Mouse (Mus musculus): ENCODE results near the gene Tulp1. TPM values are rescaled to one million over a fixed set of nuclear protein-coding genes. Genes with fewer than 3 reads are reported as not detected.

Gene Tulp1
- polyA plus RNA-seq, 1 experiment from 2014 or later: 2.6 TPM

GRCm38 (mm10) chr17:28323786-28324185, 41.2 kb downstream of the Tulp1 start:
- Histone ChIP-seq H3K4me2 (ENCODE audit: low read depth, low read length, severe bottlenecking) (no peak overlapping the region), H3K9me3 (ENCODE audit: control insufficient read depth, low read length) (no peaks in the 10 kb centered on the region; the same call in 1 of the 2 replicates), H3K4me1 (replicated peaks; ENCODE audit: control insufficient read depth, insufficient read depth, low read length) (0 out of 2 replicates have a peak, but pooled peaks cover 5% of the 10 kb centered on the region), H3K27me3 (ENCODE audit: control insufficient read depth, insufficient read depth, low read length) (no peaks in the 10 kb centered on the region), H3K36me3 (ENCODE audit: control insufficient read depth, insufficient read depth, low read length) (no peaks in the 10 kb centered on the region; the same call in 1 of the 2 replicates), H3K27ac (ENCODE audit: low read depth, low read length) (no peak overlapping the region), H3K9ac (ENCODE audit: low read length) (no peak overlapping the region), H3K4me3 (ENCODE audit: low read depth, low read length) (no peak overlapping the region)
- WGBS: 84% methylated on average over 8 of the region's 8 CpGs
- ATAC-seq (replicated peaks; ENCODE audit: low FRiP score) (no peak), DNase-seq (ENCODE audit: low spot score) (no peak)

DNA sequence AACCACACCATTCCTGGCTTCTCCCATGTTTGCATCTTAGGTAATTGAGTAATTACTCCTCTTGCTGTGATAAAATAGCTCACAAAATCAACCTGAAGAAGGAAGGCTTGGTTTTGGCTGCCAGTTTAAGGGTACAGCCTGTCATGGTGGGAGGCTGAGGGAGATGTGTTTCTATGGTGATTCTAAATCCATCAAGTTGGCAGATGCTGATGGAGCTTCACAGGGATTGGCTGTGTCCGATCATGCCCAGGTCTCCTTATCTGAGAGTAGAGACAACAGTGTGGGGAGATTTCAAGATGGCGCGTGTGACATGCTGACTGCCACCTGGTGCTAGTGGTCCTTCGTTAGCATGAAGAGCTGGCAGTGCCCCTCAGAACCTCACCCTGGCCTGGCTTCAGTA, 43.3 kb downstream of the Tulp1 start:
- no peaks in the 10 kb centered on the region for H3K4me1 ChIP-seq (replicated peaks; ENCODE audit: control insufficient read depth, insufficient read depth, low read length)
- H3K9me3 ChIP-seq (ENCODE audit: control insufficient read depth, low read length): no peaks in the 10 kb centered on the region; the same call in 1 of the 2 replicates
- no peak overlapping the region for H3K9ac ChIP-seq (ENCODE audit: low read length)
- WGBS: 95% methylated on average over 4 of the region's 4 CpGs
- no peak overlapping the region for H3K4me2 ChIP-seq (ENCODE audit: low read depth, low read length, severe bottlenecking)
- DNase-seq (ENCODE audit: low spot score) (no peak), ATAC-seq (replicated peaks; ENCODE audit: low FRiP score) (no peak)
- H3K27ac ChIP-seq (ENCODE audit: low read depth, low read length): no peak overlapping the region
- H3K4me3 ChIP-seq (ENCODE audit: low read depth, low read length): no peak overlapping the region
- no peaks in the 10 kb centered on the region; the same call in 1 of the 2 replicates for H3K36me3 ChIP-seq (ENCODE audit: control insufficient read depth, insufficient read depth, low read length)
- H3K27me3 ChIP-seq (ENCODE audit: control insufficient read depth, insufficient read depth, low read length): no peaks in the 10 kb centered on the region

DNA sequence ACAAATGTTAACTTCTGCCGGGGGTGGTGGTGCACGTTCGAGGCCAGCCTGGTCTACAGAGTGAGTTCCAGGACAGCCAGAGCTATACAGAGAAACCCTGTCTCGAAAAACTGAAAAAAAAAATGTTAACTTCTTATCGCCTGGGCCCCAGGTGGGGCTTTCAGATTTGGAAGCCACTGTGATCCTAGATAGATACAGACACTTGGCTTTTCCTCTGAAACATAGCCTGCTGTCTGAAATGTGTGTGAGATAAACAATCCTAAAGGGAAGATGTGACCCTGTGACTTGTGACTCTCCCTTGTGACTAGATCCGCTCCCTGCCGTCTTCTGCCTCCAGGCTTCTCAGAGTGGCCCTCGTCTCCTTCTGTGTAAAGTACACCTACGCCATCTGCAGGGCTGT, 47.3 kb downstream of the Tulp1 start:
- ATAC-seq (replicated peaks; ENCODE audit: low FRiP score): no peak
- H3K27me3 ChIP-seq (ENCODE audit: control insufficient read depth, insufficient read depth, low read length): no peaks in the 10 kb centered on the region
- no peak overlapping the region for H3K9ac ChIP-seq (ENCODE audit: low read length)
- H3K36me3 ChIP-seq (ENCODE audit: control insufficient read depth, insufficient read depth, low read length): peaks cover 3% of the 10 kb centered on the region; the same call in 1 of the 2 replicates
- H3K4me1 ChIP-seq (replicated peaks; ENCODE audit: control insufficient read depth, insufficient read depth, low read length): peaks cover 7% of the 10 kb centered on the region
- H3K4me3 ChIP-seq (ENCODE audit: low read depth, low read length): no peak overlapping the region
- no peak overlapping the region for H3K4me2 ChIP-seq (ENCODE audit: low read depth, low read length, severe bottlenecking)
- H3K27ac ChIP-seq (ENCODE audit: low read depth, low read length): no peak overlapping the region
- DNase-seq (ENCODE audit: low spot score): no peak
- H3K9me3 ChIP-seq (ENCODE audit: control insufficient read depth, low read length): no peaks in the 10 kb centered on the region
- WGBS: 82% methylated on average over 9 of the region's 9 CpGs

DNA sequence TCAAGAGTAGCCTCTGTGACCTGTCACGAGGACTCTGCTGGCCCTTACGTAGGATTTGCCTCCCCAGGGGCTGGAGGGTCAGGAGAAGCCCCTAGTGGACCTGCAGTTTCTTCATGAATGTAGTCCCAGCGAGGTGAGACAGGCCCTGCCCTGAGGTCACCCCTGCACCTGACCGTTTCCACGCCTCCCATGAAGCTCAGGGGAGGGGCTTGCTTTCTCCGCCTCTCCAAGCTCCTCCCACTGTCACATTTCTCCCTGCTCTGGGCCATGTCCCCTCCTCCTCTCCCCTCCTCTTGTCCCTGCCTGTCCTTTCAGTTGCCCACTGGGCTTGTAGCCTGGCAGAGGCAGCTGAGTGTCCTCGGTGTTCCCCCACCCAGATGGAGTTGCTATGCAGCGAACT, 47.9 kb downstream of the Tulp1 start:
- ATAC-seq (replicated peaks; ENCODE audit: low FRiP score): no peak
- 58% methylated on average over 8 of the region's 8 CpGs for WGBS
- no peak overlapping the region for H3K27ac ChIP-seq (ENCODE audit: low read depth, low read length)

GRCm38 (mm10) chr17:28316476-28316875, 48.5 kb downstream of the Tulp1 start:
- Histone ChIP-seq H3K4me3 (ENCODE audit: low read depth, low read length) (no peak overlapping the region), H3K36me3 (ENCODE audit: control insufficient read depth, insufficient read depth, low read length) (peaks cover 3% of the 10 kb centered on the region; the same call in 1 of the 2 replicates), H3K9me3 (ENCODE audit: control insufficient read depth, low read length) (no peaks in the 10 kb centered on the region), H3K27me3 (ENCODE audit: control insufficient read depth, insufficient read depth, low read length) (no peaks in the 10 kb centered on the region), H3K4me2 (ENCODE audit: low read depth, low read length, severe bottlenecking) (no peak overlapping the region), H3K27ac (ENCODE audit: low read depth, low read length) (no peak overlapping the region), H3K9ac (ENCODE audit: low read length) (no peak overlapping the region), H3K4me1 (replicated peaks; ENCODE audit: control insufficient read depth, insufficient read depth, low read length) (peaks cover 7% of the 10 kb centered on the region)
- no peak for ATAC-seq (replicated peaks; ENCODE audit: low FRiP score)
- WGBS: 93% methylated on average over 9 of the region's 9 CpGs
- DNase-seq (ENCODE audit: low spot score): no peak

More for the DNA sequence above, 47.9 kb downstream of the Tulp1 start:
- Histone ChIP-seq H3K27me3 (ENCODE audit: control insufficient read depth, insufficient read depth, low read length) (no peaks in the 10 kb centered on the region), H3K9me3 (ENCODE audit: control insufficient read depth, low read length) (no peaks in the 10 kb centered on the region), H3K4me2 (ENCODE audit: low read depth, low read length, severe bottlenecking) (no peak overlapping the region), H3K36me3 (ENCODE audit: control insufficient read depth, insufficient read depth, low read length) (peaks cover 3% of the 10 kb centered on the region; the same call in 1 of the 2 replicates), H3K4me1 (replicated peaks; ENCODE audit: control insufficient read depth, insufficient read depth, low read length) (peaks cover 7% of the 10 kb centered on the region), H3K9ac (ENCODE audit: low read length) (no peak overlapping the region), H3K4me3 (ENCODE audit: low read depth, low read length) (no peak overlapping the region)
- DNase-seq (ENCODE audit: low spot score): no peak

DNA sequence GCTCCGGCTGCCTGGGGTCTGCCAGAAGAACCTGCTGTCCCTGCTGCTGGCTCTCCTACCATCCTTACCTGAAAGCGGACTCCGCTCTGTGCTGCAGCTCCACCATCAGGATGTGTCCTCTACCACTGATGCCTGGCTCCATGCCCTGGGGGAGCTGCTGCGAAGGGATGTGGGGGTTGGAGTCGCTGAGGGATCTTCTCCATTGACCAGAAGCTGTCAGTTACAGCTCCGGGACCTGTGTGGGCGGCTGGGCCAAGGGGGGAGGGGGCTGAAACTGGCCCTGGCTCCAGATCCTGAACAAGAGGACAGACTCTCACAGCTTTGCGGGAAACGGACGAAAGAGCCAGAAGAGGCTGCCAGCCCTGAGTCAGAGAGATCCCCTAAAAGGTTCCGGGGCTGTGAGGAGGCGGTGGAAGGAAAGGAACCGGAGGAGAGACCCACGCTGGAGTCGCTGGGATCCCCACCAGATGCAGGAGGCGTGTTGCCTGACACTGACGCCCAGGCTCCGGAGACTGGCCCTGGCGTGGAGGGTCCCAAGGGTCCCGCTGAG, 49.3 kb downstream of the Tulp1 start:
- Histone ChIP-seq H3K4me1 (replicated peaks; ENCODE audit: control insufficient read depth, insufficient read depth, low read length) (peaks cover 7% of the 10 kb centered on the region), H3K9me3 (ENCODE audit: control insufficient read depth, low read length) (no peaks in the 10 kb centered on the region), H3K4me2 (ENCODE audit: low read depth, low read length, severe bottlenecking) (no peak overlapping the region), H3K27ac (ENCODE audit: low read depth, low read length) (no peak overlapping the region), H3K4me3 (ENCODE audit: low read depth, low read length) (no peak overlapping the region), H3K9ac (ENCODE audit: low read length) (no peak overlapping the region; the same call in 1 of the 2 replicates), H3K36me3 (ENCODE audit: control insufficient read depth, insufficient read depth, low read length) (peaks cover 3% of the 10 kb centered on the region; the same call in 1 of the 2 replicates), H3K27me3 (ENCODE audit: control insufficient read depth, insufficient read depth, low read length) (no peaks in the 10 kb centered on the region)
- 86% methylated on average over 20 of the region's 20 CpGs for WGBS
- no peak for ATAC-seq (replicated peaks; ENCODE audit: low FRiP score)
- DNase-seq (ENCODE audit: low spot score): no peak

GRCm38 (mm10) chr17:28313880-28314225, 51.2 kb downstream of the Tulp1 start:
- peak overlapping the region; percentile 58 for H3K4me3 ChIP-seq (ENCODE audit: low read depth, low read length)
- 2% methylated on average over 11 of the region's 11 CpGs for WGBS
- H3K4me2 ChIP-seq (ENCODE audit: low read depth, low read length, severe bottlenecking): peak overlapping the region; percentile 84
- DNase-seq (ENCODE audit: low spot score) (no peak), ATAC-seq (replicated peaks; ENCODE audit: low FRiP score) (peak; percentile 6; the same call in 1 of the 2 replicates)
- peaks cover 7% of the 10 kb centered on the region for H3K4me1 ChIP-seq (replicated peaks; ENCODE audit: control insufficient read depth, insufficient read depth, low read length)
- no peaks in the 10 kb centered on the region for H3K27me3 ChIP-seq (ENCODE audit: control insufficient read depth, insufficient read depth, low read length)
- H3K36me3 ChIP-seq (ENCODE audit: control insufficient read depth, insufficient read depth, low read length): peaks cover 3% of the 10 kb centered on the region; the same call in 1 of the 2 replicates
- no peaks in the 10 kb centered on the region for H3K9me3 ChIP-seq (ENCODE audit: control insufficient read depth, low read length)
- peak overlapping the region; percentile 55 for H3K27ac ChIP-seq (ENCODE audit: low read depth, low read length)
- H3K9ac ChIP-seq (ENCODE audit: low read length): peak overlapping the region; percentile 84

GRCm38 (mm10) chr17:28313212-28313879, 51.7 kb downstream of the Tulp1 start, which contains the start of gene Fance:
TSS of gene Fance (plus strand) at chr17:28313519.
- peak within 1 kb of the TSS; percentile 58 for H3K4me3 ChIP-seq (ENCODE audit: low read depth, low read length)
- peak within 1 kb of the TSS; percentile 84 for H3K4me2 ChIP-seq (ENCODE audit: low read depth, low read length, severe bottlenecking)
- H3K27me3 ChIP-seq (ENCODE audit: control insufficient read depth, insufficient read depth, low read length): no peaks in the 10 kb centered on the region
- peak within 1 kb of the TSS; percentile 55 for H3K27ac ChIP-seq (ENCODE audit: low read depth, low read length)
- H3K4me1 ChIP-seq (replicated peaks; ENCODE audit: control insufficient read depth, insufficient read depth, low read length): peaks cover 9% of the 10 kb centered on the region
- H3K9ac ChIP-seq (ENCODE audit: low read length): peak within 1 kb of the TSS; percentile 84
- no peaks in the 10 kb centered on the region for H3K9me3 ChIP-seq (ENCODE audit: control insufficient read depth, low read length)
- ATAC-seq (replicated peaks; ENCODE audit: low FRiP score) (peak; percentile 98), DNase-seq (ENCODE audit: low spot score) (peak; percentile 100)
- WGBS: under 1% methylated on average over 67 of the region's 69 CpGs
- peaks cover 3% of the 10 kb centered on the region; the same call in 1 of the 2 replicates for H3K36me3 ChIP-seq (ENCODE audit: control insufficient read depth, insufficient read depth, low read length)
